Mouse (Mus musculus): ENCODE results near the gene Nkx2-4.

GRCm38 (mm10) chr2:147067480-147068246, 17.6 kb downstream of the Nkx2-4 start:
- TF ChIP-seq POLR2A (IDR thresholded peaks at IDR 0.05; ENCODE audit: low read depth, low read length) (no peak), CTCF (IDR thresholded peaks at IDR 0.05; ENCODE audit: extremely low read depth, insufficient read depth, insufficient read length, insufficient replicate concordance) (no peak)

Data from spleen, adult 2 months (tissue).